Mouse (Mus musculus): ENCODE results near the gene Samd4. TPM values are rescaled to one million over a fixed set of nuclear protein-coding genes. Genes with fewer than 3 reads are reported as not detected.

The Samd4 gene
- polyA plus RNA-seq, 1 experiment from 2014 or later, result 14.8 TPM

DNA sequence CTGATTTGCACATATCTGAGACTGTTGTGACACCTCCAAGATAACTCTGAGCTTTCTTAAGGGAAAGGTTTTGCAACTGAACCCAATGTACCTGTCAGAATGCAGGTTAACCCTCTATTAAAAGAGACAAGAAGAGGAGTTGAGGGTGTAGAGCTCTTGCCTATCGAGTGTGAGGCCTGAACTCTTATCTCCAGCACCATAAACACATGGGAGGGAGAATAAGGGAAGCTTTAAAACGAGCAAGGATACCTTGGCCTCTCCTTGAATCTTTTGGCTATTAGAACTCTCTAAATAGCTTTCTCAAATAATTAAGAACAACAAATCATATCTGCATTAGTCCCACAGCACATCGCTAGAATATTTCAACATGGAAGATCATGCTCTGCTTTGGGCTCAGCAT is 135.0 kb downstream of the Samd4 start:
- no peak overlapping the region for H3K27ac ChIP-seq
- WGBS, result 78% methylated on average over 3 of the region's 3 CpGs
- no peaks in the 10 kb centered on the region for H3K4me1 ChIP-seq
- no peak overlapping the region for H3K9ac ChIP-seq
- H3K27me3 ChIP-seq, result no peaks in the 10 kb centered on the region
- H3K4me2 ChIP-seq (replicated peaks), result no peak overlapping the region
- ATAC-seq (ENCODE audit: low FRiP score, low read depth), result no peak
- no peak overlapping the region for H3K4me3 ChIP-seq
- H3K36me3 ChIP-seq, result peaks cover 11% of the 10 kb centered on the region; the same call in 1 of the 2 replicates
- no peaks in the 10 kb centered on the region for H3K9me3 ChIP-seq

DNA sequence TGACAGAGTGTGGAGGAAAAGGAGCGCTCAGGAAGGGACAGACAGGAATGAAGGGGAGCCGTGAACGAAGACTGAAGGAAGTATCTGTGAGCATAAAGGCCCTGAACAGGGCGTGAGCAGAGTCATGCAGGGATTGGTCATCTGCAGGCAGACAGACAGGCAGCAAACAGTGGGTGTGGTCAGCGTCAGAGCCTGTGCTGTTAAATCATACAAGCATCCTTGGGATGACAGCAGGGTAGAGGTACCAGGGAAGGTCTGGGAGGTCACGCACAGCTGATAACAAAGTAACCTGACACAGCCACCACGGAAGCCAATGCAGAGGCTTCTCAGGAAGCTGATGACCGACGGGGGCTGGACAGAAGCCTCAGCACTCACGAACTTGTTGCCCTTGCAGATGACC is 138.2 kb downstream of the Samd4 start:
- H3K27ac ChIP-seq, result no peak overlapping the region
- peaks cover 11% of the 10 kb centered on the region; the same call in 1 of the 2 replicates for H3K36me3 ChIP-seq
- H3K9ac ChIP-seq, result no peak overlapping the region
- WGBS, result 64% methylated on average over 10 of the region's 10 CpGs
- no peak for ATAC-seq (ENCODE audit: low FRiP score, low read depth)
- H3K4me1 ChIP-seq, result no peaks in the 10 kb centered on the region
- no peak overlapping the region for H3K4me2 ChIP-seq (replicated peaks)
- H3K27me3 ChIP-seq, result no peaks in the 10 kb centered on the region
- H3K4me3 ChIP-seq, result no peak overlapping the region
- no peaks in the 10 kb centered on the region for H3K9me3 ChIP-seq

DNA sequence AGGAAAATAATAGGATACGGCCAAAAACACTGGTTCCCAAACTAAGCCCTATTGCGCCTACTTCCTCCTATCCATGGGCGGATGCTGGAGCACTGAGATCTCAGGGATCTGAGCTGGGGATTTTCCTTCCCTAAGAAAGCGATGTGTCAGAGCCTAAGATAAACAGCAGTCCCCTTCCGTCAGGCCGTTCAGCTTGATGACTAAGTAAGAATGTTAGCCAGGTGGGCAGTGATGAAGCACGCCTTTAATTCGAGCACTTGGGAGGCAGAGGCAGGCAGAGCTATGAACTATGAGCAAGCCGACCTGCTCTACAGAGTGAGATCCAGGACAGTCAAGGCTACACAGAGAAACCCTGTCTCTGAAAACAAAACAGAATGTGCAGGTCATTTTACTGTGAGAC is 140.9 kb downstream of the Samd4 start:
- Histone ChIP-seq H3K4me2 (replicated peaks) (no peak overlapping the region), H3K36me3 (no peaks in the 10 kb centered on the region), H3K4me1 (no peaks in the 10 kb centered on the region), H3K9ac (no peak overlapping the region), H3K4me3 (no peak overlapping the region), H3K27ac (no peak overlapping the region), H3K27me3 (no peaks in the 10 kb centered on the region), H3K9me3 (no peaks in the 10 kb centered on the region)
- WGBS, result 86% methylated on average over 9 of the region's 9 CpGs
- ATAC-seq (ENCODE audit: low FRiP score, low read depth), result no peak

DNA sequence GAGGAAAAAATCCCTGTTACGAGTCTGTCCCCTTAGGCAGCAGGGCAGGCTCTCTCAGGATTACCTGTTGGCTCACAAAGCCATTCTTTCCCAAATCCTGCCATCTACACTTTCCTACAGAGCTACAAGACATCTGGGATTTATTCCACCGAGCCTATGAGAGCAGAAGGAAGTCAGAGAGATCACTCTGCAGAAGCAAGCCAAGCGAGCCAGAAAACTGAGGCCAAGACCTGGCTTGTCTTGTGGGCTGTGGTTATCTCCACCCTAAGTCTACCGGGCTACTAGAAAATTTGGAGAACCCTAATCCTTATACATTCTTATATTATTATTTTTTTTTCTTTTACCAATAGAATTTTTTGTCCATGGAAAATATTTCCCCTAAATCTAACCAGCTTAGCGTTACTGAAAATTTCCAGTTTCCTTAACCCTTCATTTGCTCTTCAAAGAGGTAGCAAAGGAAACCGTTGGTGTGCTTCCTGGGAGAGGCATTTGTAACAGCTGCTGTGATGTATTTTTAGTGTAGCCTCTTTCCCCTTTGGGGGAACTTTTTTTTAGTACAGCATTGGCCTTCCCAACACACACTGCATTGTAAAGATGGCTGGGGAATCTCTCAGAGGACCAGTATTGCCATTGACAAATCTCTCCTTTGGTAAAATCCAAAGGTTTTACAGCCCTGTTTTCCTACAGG is 144.9 kb downstream of the Samd4 start:
- H3K9me3 ChIP-seq, result no peaks in the 10 kb centered on the region

DNA sequence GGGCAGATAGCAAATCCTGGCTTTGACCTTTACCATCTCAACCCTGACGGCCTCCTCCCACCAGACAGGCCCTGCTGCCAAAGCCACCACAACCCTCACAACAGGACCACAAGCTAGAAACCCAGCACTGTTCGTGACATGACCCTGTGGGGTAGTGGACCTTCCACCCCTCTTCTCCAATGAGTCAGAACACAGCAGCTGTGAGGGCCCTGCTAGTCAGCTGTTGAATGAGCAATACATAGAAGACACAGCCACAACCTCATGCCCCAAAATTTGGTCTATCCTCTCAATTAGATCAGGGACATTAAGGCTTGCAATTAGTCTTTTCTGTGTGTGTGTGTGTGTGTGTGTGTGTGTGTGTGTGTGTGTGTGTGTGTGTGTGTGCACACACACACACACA is 148.9 kb downstream of the Samd4 start:
- WGBS, result 76% methylated on average over 2 of the region's 2 CpGs
- H3K4me2 ChIP-seq (replicated peaks), result no peak overlapping the region
- 0 out of 2 replicates have a peak, but pooled peaks cover 3% of the 10 kb centered on the region for H3K4me1 ChIP-seq
- H3K27ac ChIP-seq, result no peak overlapping the region
- H3K9ac ChIP-seq, result no peak overlapping the region
- no peak for ATAC-seq (ENCODE audit: low FRiP score, low read depth)
- no peaks in the 10 kb centered on the region for H3K36me3 ChIP-seq
- H3K9me3 ChIP-seq, result no peaks in the 10 kb centered on the region
- H3K4me3 ChIP-seq, result no peak overlapping the region
- H3K27me3 ChIP-seq, result no peaks in the 10 kb centered on the region

More for the DNA sequence above, 144.9 kb downstream of the Samd4 start:
- no peak overlapping the region for H3K9ac ChIP-seq
- 0 out of 2 replicates have a peak, but pooled peaks cover 3% of the 10 kb centered on the region for H3K4me1 ChIP-seq
- no peak for ATAC-seq (ENCODE audit: low FRiP score, low read depth)
- no peaks in the 10 kb centered on the region for H3K27me3 ChIP-seq
- H3K27ac ChIP-seq, result no peak overlapping the region
- WGBS, result 49% methylated on average over 6 of the region's 6 CpGs
- H3K4me3 ChIP-seq, result no peak overlapping the region
- H3K4me2 ChIP-seq (replicated peaks), result no peak overlapping the region
- no peaks in the 10 kb centered on the region for H3K36me3 ChIP-seq

DNA sequence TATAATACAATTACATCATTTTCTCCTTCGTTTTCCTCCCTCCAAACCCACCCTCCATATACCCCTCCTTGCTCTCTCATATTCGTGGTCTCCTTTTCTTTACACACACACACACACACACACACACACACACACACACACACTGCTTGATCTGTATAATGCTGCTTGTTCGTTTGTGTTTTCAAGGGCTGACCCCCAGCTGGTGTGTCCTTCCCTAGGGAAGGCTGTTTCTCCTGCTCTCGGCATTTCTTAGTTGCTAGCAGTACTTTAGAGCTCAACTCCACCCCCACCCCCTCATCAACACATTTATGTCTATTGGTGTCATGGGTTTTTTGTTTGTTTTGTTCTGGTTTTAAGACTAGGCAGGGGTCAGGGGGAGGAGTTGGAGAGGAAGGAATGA is 149.5 kb downstream of the Samd4 start:
- Histone ChIP-seq H3K9ac (no peak overlapping the region), H3K4me1 (0 out of 2 replicates have a peak, but pooled peaks cover 3% of the 10 kb centered on the region), H3K27ac (no peak overlapping the region), H3K36me3 (no peaks in the 10 kb centered on the region), H3K9me3 (no peaks in the 10 kb centered on the region), H3K4me3 (no peak overlapping the region), H3K27me3 (no peaks in the 10 kb centered on the region), H3K4me2 (replicated peaks) (no peak overlapping the region)
- 45% methylated on average over 4 of the region's 4 CpGs for WGBS
- ATAC-seq (ENCODE audit: low FRiP score, low read depth), result no peak

DNA sequence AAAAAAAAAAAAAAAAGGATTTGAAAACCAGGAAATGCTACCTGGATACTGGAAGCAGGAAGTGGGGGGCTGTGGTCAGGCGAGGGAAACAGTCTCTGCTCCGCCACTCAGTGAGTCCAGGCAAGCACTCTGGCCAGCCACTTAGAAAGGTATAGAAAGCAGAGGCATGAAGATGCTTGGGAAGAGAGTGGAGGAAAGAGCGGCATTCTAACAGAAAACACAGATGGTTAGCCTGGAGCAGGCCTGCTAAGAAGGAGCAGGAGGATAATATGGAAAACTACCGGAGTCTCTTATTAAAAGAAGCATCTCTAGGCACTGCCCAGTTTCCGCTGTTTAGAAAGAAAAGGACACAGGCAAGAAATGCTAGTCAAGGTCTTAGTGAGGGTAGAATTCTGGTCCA is 150.8 kb downstream of the Samd4 start:
- Histone ChIP-seq H3K27ac (no peak overlapping the region), H3K36me3 (no peaks in the 10 kb centered on the region), H3K9ac (no peak overlapping the region), H3K4me1 (0 out of 2 replicates have a peak, but pooled peaks cover 3% of the 10 kb centered on the region), H3K9me3 (no peaks in the 10 kb centered on the region), H3K27me3 (no peaks in the 10 kb centered on the region), H3K4me3 (no peak overlapping the region), H3K4me2 (replicated peaks) (no peak overlapping the region)
- WGBS, result 79% methylated on average over 5 of the region's 5 CpGs
- no peak for ATAC-seq (ENCODE audit: low FRiP score, low read depth)

DNA sequence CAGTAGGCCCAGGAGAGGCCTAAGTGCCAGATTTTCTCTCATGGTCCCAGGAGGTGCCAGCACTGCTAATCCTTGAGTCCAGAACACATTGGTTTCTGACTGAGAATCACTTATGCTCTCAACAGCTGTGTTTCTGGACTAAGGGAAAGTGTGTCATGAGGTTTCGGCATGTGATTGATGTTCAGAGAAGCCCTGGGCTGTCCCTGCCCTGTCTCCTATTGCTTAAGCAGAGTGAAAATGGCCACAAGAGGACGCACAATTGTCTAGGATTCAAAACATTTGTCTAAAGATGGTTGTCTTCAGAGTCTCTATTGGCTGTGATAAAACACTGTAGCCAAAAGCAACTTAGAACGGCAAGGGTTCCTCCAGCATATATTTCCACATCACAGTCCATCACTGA is 159.0 kb downstream of the Samd4 start:
- Histone ChIP-seq H3K27me3 (no peaks in the 10 kb centered on the region), H3K9me3 (no peaks in the 10 kb centered on the region), H3K27ac (no peak overlapping the region), H3K4me2 (replicated peaks) (no peak overlapping the region), H3K4me3 (no peak overlapping the region), H3K4me1 (no peaks in the 10 kb centered on the region), H3K36me3 (no peaks in the 10 kb centered on the region), H3K9ac (no peak overlapping the region)
- no peak for ATAC-seq (ENCODE audit: low FRiP score, low read depth)
- WGBS, result 93% methylated on average over 3 of the region's 3 CpGs

DNA sequence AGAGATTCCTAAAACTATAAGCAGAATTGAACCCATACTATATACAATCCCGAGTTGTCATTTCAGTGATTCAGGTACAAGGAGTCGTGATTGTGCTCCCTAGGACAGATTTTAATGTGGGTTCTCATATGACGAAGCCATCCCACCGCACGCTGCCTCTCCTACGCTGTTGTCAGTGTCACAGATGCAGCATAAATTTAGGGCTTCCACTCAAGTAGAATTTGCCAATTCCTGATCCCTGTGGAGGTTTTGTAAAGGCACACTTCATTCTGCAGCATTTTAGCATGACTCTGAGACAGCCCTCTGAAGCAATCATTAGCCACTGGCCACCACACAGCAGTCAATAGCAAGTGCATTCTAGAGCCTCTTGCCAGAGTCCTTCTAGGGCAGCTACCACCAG is 166.4 kb downstream of the Samd4 start:
- no peaks in the 10 kb centered on the region for H3K9me3 ChIP-seq
- H3K27ac ChIP-seq, result no peak overlapping the region
- H3K4me3 ChIP-seq, result no peak overlapping the region
- 90% methylated on average over 6 of the region's 6 CpGs for WGBS
- H3K4me1 ChIP-seq, result no peaks in the 10 kb centered on the region
- H3K9ac ChIP-seq, result no peak overlapping the region
- ATAC-seq (ENCODE audit: low FRiP score, low read depth), result no peak
- peaks cover 6% of the 10 kb centered on the region; the same call in 1 of the 2 replicates for H3K36me3 ChIP-seq
- H3K4me2 ChIP-seq (replicated peaks), result no peak overlapping the region
- H3K27me3 ChIP-seq, result no peaks in the 10 kb centered on the region

DNA sequence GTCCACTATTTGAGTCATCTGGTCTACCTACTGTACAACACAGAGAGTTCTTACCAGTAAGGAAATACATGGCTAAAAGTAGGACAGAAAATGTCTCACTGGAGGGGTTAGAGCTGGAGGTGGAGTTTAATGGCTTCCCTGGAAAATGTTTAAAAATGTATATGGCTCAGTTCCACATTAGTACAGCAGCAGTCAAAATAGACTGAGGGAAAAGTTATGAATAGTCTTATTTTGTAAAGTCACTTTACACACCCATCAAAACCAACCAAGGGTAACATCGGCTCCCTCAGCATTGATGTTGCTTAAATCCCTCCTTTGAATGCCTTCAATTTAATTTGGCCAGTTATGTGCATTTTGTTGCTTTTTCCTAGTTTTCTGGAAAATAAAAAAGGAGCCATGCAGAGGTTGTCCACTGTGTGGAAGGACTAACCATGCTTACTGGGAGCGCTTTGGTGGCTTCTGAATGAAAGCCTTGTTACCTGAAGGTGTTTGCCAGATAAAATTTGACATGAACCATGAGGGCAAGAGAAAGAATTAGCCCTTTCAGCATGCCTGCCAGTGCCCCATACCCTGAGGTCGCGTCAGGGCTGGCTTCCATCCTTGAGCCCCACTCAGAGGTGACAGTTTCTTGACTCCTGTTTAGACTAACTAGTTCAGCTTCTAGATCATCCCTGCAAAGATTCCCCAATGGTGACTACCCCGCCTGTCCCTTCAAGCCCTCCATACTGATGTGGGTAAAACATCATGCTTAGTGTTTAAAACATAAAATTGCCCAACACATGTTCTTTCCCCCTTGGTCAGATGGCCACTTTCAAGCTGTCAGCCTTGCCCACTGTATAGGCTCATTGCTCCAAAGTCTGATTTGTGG is 169.3 kb downstream of the Samd4 start:
- Histone ChIP-seq H3K9me3 (no peaks in the 10 kb centered on the region), H3K4me3 (no peak overlapping the region), H3K36me3 (peaks cover 6% of the 10 kb centered on the region; the same call in 1 of the 2 replicates), H3K27me3 (no peaks in the 10 kb centered on the region), H3K27ac (peak overlapping the region; percentile 55; the same call in 1 of the 2 replicates), H3K4me2 (replicated peaks) (no peak overlapping the region), H3K9ac (no peak overlapping the region), H3K4me1 (peaks cover 15% of the 10 kb centered on the region)
- WGBS, result 80% methylated on average over 5 of the region's 5 CpGs
- ATAC-seq (ENCODE audit: low FRiP score, low read depth), result peak; percentile 68

DNA sequence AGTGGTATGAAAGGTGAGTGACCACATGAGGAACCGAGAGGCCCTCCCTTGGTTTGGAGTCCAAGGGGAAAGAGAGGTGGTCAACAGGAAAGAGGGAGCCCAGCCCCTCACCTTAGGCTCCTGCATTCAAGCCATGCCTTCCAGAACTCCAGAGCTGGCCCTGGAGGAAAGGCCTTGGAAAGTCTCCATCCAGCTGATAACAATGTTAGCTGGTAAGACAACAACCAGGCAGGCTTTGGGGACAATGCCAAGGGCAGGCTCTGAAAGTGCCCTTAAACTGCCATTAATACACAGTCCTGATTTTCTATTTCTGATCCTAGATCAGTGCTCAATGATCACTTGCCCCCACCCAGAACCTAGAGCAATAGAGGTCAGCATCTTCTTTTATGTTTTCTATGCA is 170.4 kb downstream of the Samd4 start:
- H3K27ac ChIP-seq, result peak overlapping the region; percentile 29; the same call in 1 of the 2 replicates
- H3K4me2 ChIP-seq (replicated peaks), result no peak overlapping the region
- H3K4me1 ChIP-seq, result peaks cover 15% of the 10 kb centered on the region
- H3K9ac ChIP-seq, result no peak overlapping the region
- H3K36me3 ChIP-seq, result peaks cover 6% of the 10 kb centered on the region; the same call in 1 of the 2 replicates
- H3K27me3 ChIP-seq, result no peaks in the 10 kb centered on the region
- no peak overlapping the region for H3K4me3 ChIP-seq
- H3K9me3 ChIP-seq, result no peaks in the 10 kb centered on the region
- WGBS, result 95% methylated on average over 1 of the region's 1 CpGs
- ATAC-seq (ENCODE audit: low FRiP score, low read depth), result no peak

DNA sequence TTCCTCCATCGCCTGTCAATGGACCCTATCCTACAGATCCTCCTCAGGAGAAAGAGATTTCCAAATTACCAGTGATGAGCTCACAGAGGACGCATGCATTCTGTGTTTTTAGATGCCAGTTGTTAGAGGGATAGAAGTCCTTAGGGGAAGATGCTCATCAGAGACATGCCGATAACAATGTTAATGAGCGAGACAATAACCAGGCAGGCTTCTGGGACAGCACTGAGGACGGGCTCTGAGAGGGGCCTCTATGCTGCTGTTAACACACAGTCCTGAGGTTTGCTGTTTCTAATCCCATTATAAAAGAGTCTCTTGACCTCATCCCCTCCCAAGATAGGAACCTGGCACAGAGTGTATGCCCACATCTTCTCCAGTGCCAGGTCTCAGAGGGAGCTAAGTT is 171.2 kb downstream of the Samd4 start:
- peaks cover 6% of the 10 kb centered on the region; the same call in 1 of the 2 replicates for H3K36me3 ChIP-seq
- no peak for ATAC-seq (ENCODE audit: low FRiP score, low read depth)
- no peak overlapping the region for H3K4me3 ChIP-seq
- H3K27me3 ChIP-seq, result no peaks in the 10 kb centered on the region
- H3K27ac ChIP-seq, result no peak overlapping the region
- no peaks in the 10 kb centered on the region for H3K9me3 ChIP-seq
- H3K4me1 ChIP-seq, result peaks cover 15% of the 10 kb centered on the region
- H3K9ac ChIP-seq, result no peak overlapping the region
- 87% methylated on average over 5 of the region's 5 CpGs for WGBS
- H3K4me2 ChIP-seq (replicated peaks), result no peak overlapping the region
